Mouse (Mus musculus) olfactory bulb, adult 2 months (tissue): ENCODE measurements around the gene Gm44973. TPM values are rescaled to one million over a fixed set of nuclear protein-coding genes. Genes with fewer than 3 reads are reported as not detected.

Experiments
- H3K27ac ChIP-seq: fragments of 200-500 bp; 2 replicates; pipeline ENCODE4 v1.5.1; 2012; ENCODE audit warnings: low read depth, low read length; ENCODE audit not compliant: insufficient read depth
- H3K4me1 ChIP-seq: fragments of 200-500 bp; 2 replicates; pipeline ENCODE4 v1.6.1; 2012; ENCODE audit warnings: low read length; ENCODE audit not compliant: control insufficient read depth, insufficient read depth
- H3K4me3 ChIP-seq: fragments of 200-500 bp; 2 replicates; pipeline ENCODE4 v1.5.1; 2012; ENCODE audit warnings: mild to moderate bottlenecking, low read depth, low read length, moderate library complexity; ENCODE audit not compliant: insufficient read depth
- CTCF ChIP-seq: fragments of 200-500 bp; IDR thresholded peaks from 2 replicates; pipeline ENCODE4 v1.5.1; 2012; ENCODE audit warnings: low read depth, mild to moderate bottlenecking, low read length, moderate library complexity; ENCODE audit not compliant: insufficient read depth
- POLR2A ChIP-seq: fragments of 200-500 bp; IDR thresholded peaks from 2 replicates; pipeline ENCODE4 v1.6.1; 2012; ENCODE audit warnings: mild to moderate bottlenecking, low read depth, low read length, moderate library complexity; ENCODE audit not compliant: insufficient read depth
- WGBS: fragments of 180-500 bp; shearing (Covaris S2); methylation state at CpG from one replicate; pipeline ENCODE4 v1.1.7; 2018; 5-methylcytosine and 5-hydroxymethylcytosine counted together
- polyA plus RNA-seq: library from polyadenylated mRNA; stranded (reverse); fragments of >200 nt; gene quantifications from 2 replicates; pipeline ENCODE4 v1.2.4, GENCODE M21; 2012; ENCODE audit warnings: low replicate concordance; ENCODE audit not compliant: missing spikeins, insufficient read depth, insufficient read length

Gene Gm44973
- polyA plus RNA-seq, 1 experiment: not detected

- H3K4me3 ChIP-seq: peak overlapping the region; percentile 78
- H3K27ac ChIP-seq: no peak overlapping the region
- WGBS: 10% methylated on average over 32 of the region's 32 CpGs
- no peak for TF ChIP-seq CTCF
- no peak for TF ChIP-seq POLR2A
- H3K4me1 ChIP-seq: peaks cover 28% of the 10 kb centered on the region
Observed at GRCm38 (mm10) chr7:5053456-5054179, 38.3 kb downstream of the Gm44973 start.

GRCm38 (mm10) chr7:5056651-5057263 lies 41.5 kb downstream of the Gm44973 start:
- peak overlapping the region; percentile 73 for H3K4me3 ChIP-seq
- peak overlapping the region; percentile 88 for H3K27ac ChIP-seq
- no peak for TF ChIP-seq CTCF
- TF ChIP-seq POLR2A: peak; percentile 54
- WGBS: 1% methylated on average over 54 of the region's 55 CpGs
- peaks cover 41% of the 10 kb centered on the region for H3K4me1 ChIP-seq

- no peak for TF ChIP-seq POLR2A
- no peak for TF ChIP-seq CTCF
- H3K27ac ChIP-seq: peak overlapping the region; percentile 88
- H3K4me3 ChIP-seq: peak overlapping the region; percentile 73
- H3K4me1 ChIP-seq: peaks cover 41% of the 10 kb centered on the region
- WGBS: 19% methylated on average over 8 of the region's 8 CpGs
Observed at GRCm38 (mm10) chr7:5057381-5057780, 42.1 kb downstream of the Gm44973 start.

GRCm38 (mm10) chr7:5057804-5058203 lies 42.5 kb downstream of the Gm44973 start:
- H3K4me1 ChIP-seq: peaks cover 37% of the 10 kb centered on the region
- WGBS: 34% methylated on average over 11 of the region's 11 CpGs
- H3K27ac ChIP-seq: peak overlapping the region; percentile 88
- H3K4me3 ChIP-seq: peak overlapping the region; percentile 73
- 0 out of 2 replicates have a peak, but pooled peaks have one; percentile 16 for TF ChIP-seq CTCF
- no peak for TF ChIP-seq POLR2A

GRCm38 (mm10) chr7:5058631-5059030 lies 43.3 kb downstream of the Gm44973 start:
- no peak overlapping the region for H3K4me3 ChIP-seq
- H3K27ac ChIP-seq: no peak overlapping the region
- TF ChIP-seq POLR2A: no peak
- no peak for TF ChIP-seq CTCF
- WGBS: 94% methylated on average over 1 of the region's 1 CpGs
- H3K4me1 ChIP-seq: peaks cover 30% of the 10 kb centered on the region

- WGBS: 87% methylated on average over 12 of the region's 12 CpGs
- TF ChIP-seq POLR2A (no peak), CTCF (no peak)
- Histone ChIP-seq H3K27ac (no peak overlapping the region), H3K4me1 (peaks cover 28% of the 10 kb centered on the region), H3K4me3 (no peak overlapping the region)
Observed at GRCm38 (mm10) chr7:5059421-5059820, 44.1 kb downstream of the Gm44973 start.

GRCm38 (mm10) chr7:5060239-5060731 lies 45.0 kb downstream of the Gm44973 start:
- Histone ChIP-seq H3K4me1 (peaks cover 23% of the 10 kb centered on the region), H3K27ac (peak overlapping the region; percentile 96), H3K4me3 (peak overlapping the region; percentile 63)
- WGBS: 3% methylated on average over 27 of the region's 27 CpGs
- TF ChIP-seq POLR2A: no peak
- peak; percentile 29; the same call in 1 of the 2 replicates for TF ChIP-seq CTCF

- H3K27ac ChIP-seq: peak overlapping the region; percentile 97
- peaks cover 27% of the 10 kb centered on the region for H3K4me1 ChIP-seq
- under 1% methylated on average over 60 of the region's 60 CpGs for WGBS
- TF ChIP-seq CTCF (peak; percentile 70), POLR2A (peak; percentile 46)
- peak overlapping the region; percentile 63 for H3K4me3 ChIP-seq
Observed at GRCm38 (mm10) chr7:5060944-5061773, 45.9 kb downstream of the Gm44973 start.
